Mouse (Mus musculus): ENCODE measurements around the gene C1qtnf4. TPM values are rescaled to one million over a fixed set of nuclear protein-coding genes. Genes with fewer than 3 reads are reported as not detected.

Gene C1qtnf4
- polyA plus RNA-seq, 1 experiment from 2014 or later, result 13.1 TPM

DNA sequence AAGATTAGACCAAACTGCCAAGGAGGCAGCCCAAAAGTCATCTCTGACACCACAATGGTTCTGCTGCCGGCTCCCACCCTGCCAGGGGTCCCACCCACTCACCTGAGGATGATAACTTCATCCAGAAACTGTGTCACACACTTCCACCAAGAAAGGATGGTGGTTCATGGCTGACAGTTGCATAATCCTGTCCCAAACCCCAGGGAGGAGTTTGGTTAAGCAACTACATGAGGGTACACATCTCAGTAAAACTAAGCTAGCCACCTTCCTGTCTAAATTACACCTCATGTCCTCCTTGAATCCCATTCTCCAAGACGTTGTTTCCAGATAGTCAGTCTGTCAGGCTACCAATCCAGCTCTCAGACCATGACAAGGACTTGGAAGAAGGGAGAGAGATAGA, 46.6 kb downstream of the C1qtnf4 start:
- H3K36me3 ChIP-seq (ENCODE audit: control insufficient read depth, insufficient read depth, low read length), result no peaks in the 10 kb centered on the region

GRCm38 (mm10) chr2:90938362-90938761, 52.7 kb downstream of the C1qtnf4 start:
- no peaks in the 10 kb centered on the region for H3K27me3 ChIP-seq (ENCODE audit: control insufficient read depth, insufficient read depth, low read length)
- DNase-seq (ENCODE audit: low spot score, missing footprints) (no peak), ATAC-seq (ENCODE audit: low FRiP score) (no peak)
- peaks cover 17% of the 10 kb centered on the region for H3K4me1 ChIP-seq (ENCODE audit: control insufficient read depth, insufficient read depth, low read length)
- H3K4me2 ChIP-seq, result no peak overlapping the region
- H3K9me3 ChIP-seq (ENCODE audit: control insufficient read depth, low read length), result no peaks in the 10 kb centered on the region
- WGBS, result 63% methylated on average over 3 of the region's 3 CpGs
- no peak overlapping the region for H3K4me3 ChIP-seq (ENCODE audit: low read depth, low read length)
- no peaks in the 10 kb centered on the region for H3K36me3 ChIP-seq (ENCODE audit: control insufficient read depth, insufficient read depth, low read length)
- H3K9ac ChIP-seq (ENCODE audit: low read length), result no peak overlapping the region
- H3K27ac ChIP-seq (ENCODE audit: low read depth, low read length), result no peak overlapping the region

More for the DNA sequence above, 46.6 kb downstream of the C1qtnf4 start:
- no peak overlapping the region for H3K9ac ChIP-seq (ENCODE audit: low read length)
- no peaks in the 10 kb centered on the region for H3K4me1 ChIP-seq (ENCODE audit: control insufficient read depth, insufficient read depth, low read length)
- ATAC-seq (ENCODE audit: low FRiP score) (no peak), DNase-seq (ENCODE audit: low spot score, missing footprints) (no peak)
- no peak overlapping the region for H3K4me2 ChIP-seq
- no peaks in the 10 kb centered on the region for H3K9me3 ChIP-seq (ENCODE audit: control insufficient read depth, low read length)
- H3K27ac ChIP-seq (ENCODE audit: low read depth, low read length), result no peak overlapping the region
- no peak overlapping the region for H3K4me3 ChIP-seq (ENCODE audit: low read depth, low read length)
- H3K27me3 ChIP-seq (ENCODE audit: control insufficient read depth, insufficient read depth, low read length), result no peaks in the 10 kb centered on the region
- 66% methylated on average over 2 of the region's 2 CpGs for WGBS

DNA sequence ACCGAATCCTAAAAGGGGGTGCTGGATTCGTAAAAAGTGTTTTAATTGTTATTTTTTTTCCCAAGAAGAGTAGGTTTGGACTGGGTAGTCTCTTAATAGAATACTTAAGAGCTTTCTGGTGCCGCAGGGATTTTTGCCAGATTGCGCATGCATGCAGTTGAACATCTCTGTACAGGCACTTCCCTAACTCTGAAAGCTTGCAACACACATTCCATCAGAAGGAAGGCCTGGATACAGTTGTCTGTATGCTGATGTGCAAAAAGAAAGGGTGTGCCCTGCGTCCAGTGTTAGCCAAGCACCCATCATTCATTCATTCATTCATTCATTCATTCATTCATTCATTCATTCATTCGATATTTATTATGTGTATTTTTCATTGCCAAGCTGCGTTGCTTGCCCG, 54.1 kb downstream of the C1qtnf4 start:
- WGBS, result 57% methylated on average over 8 of the region's 8 CpGs
- Histone ChIP-seq H3K27me3 (ENCODE audit: control insufficient read depth, insufficient read depth, low read length) (no peaks in the 10 kb centered on the region), H3K9me3 (ENCODE audit: control insufficient read depth, low read length) (no peaks in the 10 kb centered on the region), H3K4me3 (ENCODE audit: low read depth, low read length) (peak overlapping the region; percentile 98), H3K4me1 (ENCODE audit: control insufficient read depth, insufficient read depth, low read length) (peaks cover 17% of the 10 kb centered on the region), H3K27ac (ENCODE audit: low read depth, low read length) (peak overlapping the region; percentile 88), H3K9ac (ENCODE audit: low read length) (peak overlapping the region; percentile 94), H3K36me3 (ENCODE audit: control insufficient read depth, insufficient read depth, low read length) (no peaks in the 10 kb centered on the region), H3K4me2 (peak overlapping the region; percentile 74)
- DNase-seq (ENCODE audit: low spot score, missing footprints) (no peak), ATAC-seq (ENCODE audit: low FRiP score) (peak; percentile 66)

Other genes with a start within 250 kb of the C1qtnf4 start
- 55.2 and 57.0 TPM in 2 replicates for gene Nup160, start 208.6 kb upstream of the C1qtnf4 start, polyA plus RNA-seq (2014; fragmentation: Nextera tagmentation; extraction: Ambion mirVana)
- gene Fnbp4, start 140.5 kb upstream of the C1qtnf4 start, polyA plus RNA-seq (2014; fragmentation: Nextera tagmentation; extraction: Ambion mirVana), result 102 and 117 TPM in 2 replicates
- gene Agbl2, start 103.1 kb upstream of the C1qtnf4 start, polyA plus RNA-seq (2014; fragmentation: Nextera tagmentation; extraction: Ambion mirVana), result 0.50 and 0.85 TPM in 2 replicates
- 257 and 260 TPM in 2 replicates for gene Mtch2, start 38.7 kb upstream of the C1qtnf4 start, polyA plus RNA-seq (2014; fragmentation: Nextera tagmentation; extraction: Ambion mirVana)
- gene Kbtbd4, start 18.9 kb downstream of the C1qtnf4 start, polyA plus RNA-seq (2014; fragmentation: Nextera tagmentation; extraction: Ambion mirVana), result 45.3 and 48.8 TPM in 2 replicates
- 200 and 204 TPM in 2 replicates for gene Ndufs3, start 19.0 kb downstream of the C1qtnf4 start, polyA plus RNA-seq (2014; fragmentation: Nextera tagmentation; extraction: Ambion mirVana)
- gene Celf1, start 54.5 kb downstream of the C1qtnf4 start, polyA plus RNA-seq (2014; fragmentation: Nextera tagmentation; extraction: Ambion mirVana), result 99.8 and 103 TPM in 2 replicates
- gene Rapsn, start 149.8 kb downstream of the C1qtnf4 start, polyA plus RNA-seq (2014; fragmentation: Nextera tagmentation; extraction: Ambion mirVana), result 0.63 and 0.98 TPM in 2 replicates
- 364 and 369 TPM in 2 replicates for gene Psmc3, start 168.1 kb downstream of the C1qtnf4 start, polyA plus RNA-seq (2014; fragmentation: Nextera tagmentation; extraction: Ambion mirVana)
- gene Slc39a13, start 184.6 kb downstream of the C1qtnf4 start, polyA plus RNA-seq (2014; fragmentation: Nextera tagmentation; extraction: Ambion mirVana), result 16.6 and 18.9 TPM in 2 replicates
- gene Spi1, start 196.5 kb downstream of the C1qtnf4 start, polyA plus RNA-seq (2014; fragmentation: Nextera tagmentation; extraction: Ambion mirVana), result 4.0 and 4.5 TPM in 2 replicates
- gene Mybpc3, start 232.3 kb downstream of the C1qtnf4 start, polyA plus RNA-seq (2014; fragmentation: Nextera tagmentation; extraction: Ambion mirVana), result not detected in 2 replicates

Data from midbrain, embryonic 11.5 days (tissue).